Mouse (Mus musculus) inflammation-experienced regulatory T-cells, adult 16 weeks (primary cell): ENCODE results near the gene Ubqln3. TPM values are rescaled to one million over a fixed set of nuclear protein-coding genes. Genes with fewer than 3 reads are reported as not detected.

Experiments
- polyA plus RNA-seq: library from polyadenylated mRNA; unstranded; fragments of 100-300 nt; shearing (Covaris generic); gene quantifications from one replicate; pipeline ENCODE4 v1.2.1, GENCODE M21; 2017

Gene Ubqln3
- polyA plus RNA-seq, result not detected

GRCm38 (mm10) chr7:104143179-104143578, at the start of gene Ubqln3:
Gene Ubqln3, minus strand, starts transcription at chr7:104143279.

GRCm38 (mm10) chr7:104183292-104183691, 40.2 kb upstream of the Ubqln3 start, which contains the start of gene Olfr648:
Gene Olfr648, minus strand, starts transcription at chr7:104183392.

GRCm38 (mm10) chr7:104150456-104150855, 7.4 kb upstream of the Ubqln3 start, which contains the start of gene Ubqlnl:
Gene Ubqlnl, minus strand, starts transcription at chr7:104150556.

GRCm38 (mm10) chr7:104137305-104137704, 5.8 kb downstream of the Ubqln3 start, which contains the start of gene Olfr643:
Gene Olfr643, minus strand, starts transcription at chr7:104137405.

GRCm38 (mm10) chr7:104129726-104130125, 13.4 kb downstream of the Ubqln3 start, which contains the start of gene Ubqln5:
Gene Ubqln5, minus strand, starts transcription at chr7:104129826.

GRCm38 (mm10) chr7:104104757-104104972, 38.4 kb downstream of the Ubqln3 start, which contains the start of gene Olfr646:
Gene Olfr646, plus strand, starts transcription at chr7:104104873.

Other genes starting within 250 kb of the Ubqln3 start
- gene Olfr64, start 248.8 kb downstream of the Ubqln3 start, polyA plus RNA-seq, result not detected
- gene Olfr65, start 239.8 kb downstream of the Ubqln3 start, polyA plus RNA-seq, result not detected
- not detected for gene Olfr631, start 214.5 kb downstream of the Ubqln3 start, polyA plus RNA-seq
- gene Olfr632, start 208.9 kb downstream of the Ubqln3 start, polyA plus RNA-seq, result not detected
- not detected for gene Olfr633, start 198.8 kb downstream of the Ubqln3 start, polyA plus RNA-seq
- 0.04 TPM for gene Olfr635, start 172.1 kb downstream of the Ubqln3 start, polyA plus RNA-seq
- not detected for gene Olfr638, start 144.5 kb downstream of the Ubqln3 start, polyA plus RNA-seq
- not detected for gene Olfr639, start 126.0 kb downstream of the Ubqln3 start, polyA plus RNA-seq
- not detected for gene Olfr640, start 117.7 kb downstream of the Ubqln3 start, polyA plus RNA-seq
- gene Olfr641, start 107.8 kb downstream of the Ubqln3 start, polyA plus RNA-seq, result not detected
- gene Olfr642, start 90.6 kb downstream of the Ubqln3 start, polyA plus RNA-seq, result not detected
- gene 4930516K23Rik, start 81.8 kb downstream of the Ubqln3 start, polyA plus RNA-seq, result 0.12 TPM
- gene Olfr644, start 71.4 kb downstream of the Ubqln3 start, polyA plus RNA-seq, result not detected
- not detected for gene Olfr645, start 57.8 kb downstream of the Ubqln3 start, polyA plus RNA-seq
- not detected for gene Olfr646, start 38.4 kb downstream of the Ubqln3 start, polyA plus RNA-seq
- gene Ubqln5, start 13.5 kb downstream of the Ubqln3 start, polyA plus RNA-seq, result not detected
- not detected for gene Olfr643, start 5.9 kb downstream of the Ubqln3 start, polyA plus RNA-seq
- not detected for gene Ubqlnl, start 7.3 kb upstream of the Ubqln3 start, polyA plus RNA-seq
- gene Olfm5, start 21.6 kb upstream of the Ubqln3 start, polyA plus RNA-seq, result not detected
- gene Olfr648, start 40.1 kb upstream of the Ubqln3 start, polyA plus RNA-seq, result 0.17 TPM
- gene Olfr649, start 52.7 kb upstream of the Ubqln3 start, polyA plus RNA-seq, result not detected
- 1.5 TPM for gene Trim6, start 75.5 kb upstream of the Ubqln3 start, polyA plus RNA-seq
- 56.3 TPM for gene Trim34a, start 101.2 kb upstream of the Ubqln3 start, polyA plus RNA-seq
- gene Trim5, start 144.8 kb upstream of the Ubqln3 start, polyA plus RNA-seq, result 39.1 TPM
- 146 TPM for gene Trim12a, start 172.2 kb upstream of the Ubqln3 start, polyA plus RNA-seq
- 0.78 TPM for gene Trim34b, start 186.2 kb upstream of the Ubqln3 start, polyA plus RNA-seq
- gene Trim12c, start 210.1 kb upstream of the Ubqln3 start, polyA plus RNA-seq, result 25.4 TPM
- 1.3 TPM for gene Trim30b, start 226.6 kb upstream of the Ubqln3 start, polyA plus RNA-seq